Mouse (Mus musculus) heart, embryonic 10.5 days (tissue): Measurements from ENCODE around the gene Ppat. TPM values are rescaled to one million over a fixed set of nuclear protein-coding genes. Genes with fewer than 3 reads are reported as not detected.

ENCODE experiments used
- DNase-seq: peaks from one replicate; pipeline ENCODE4 v3.0.0-alpha.2; 2017; ENCODE audit warnings: low spot score
- H3K27ac ChIP-seq: fragments of 300-500 bp; sonication (generic); 2 replicates; pipeline ENCODE4 v1.5.1; 2016; ENCODE audit warnings: mild to moderate bottlenecking
- H3K27me3 ChIP-seq: fragments of 300-500 bp; sonication (generic); 2 replicates; pipeline ENCODE4 v1.6.1; 2016; ENCODE audit warnings: mild to moderate bottlenecking; ENCODE audit not compliant: poor library complexity, insufficient read depth, severe bottlenecking
- H3K36me3 ChIP-seq: fragments of 300-500 bp; sonication (generic); 2 replicates; pipeline ENCODE4 v1.6.1; 2016; ENCODE audit warnings: mild to moderate bottlenecking, moderate library complexity
- H3K4me1 ChIP-seq: fragments of 300-500 bp; sonication (generic); 2 replicates; pipeline ENCODE4 v1.6.1; 2016; ENCODE audit warnings: mild to moderate bottlenecking
- H3K4me3 ChIP-seq: fragments of 300-500 bp; sonication (generic); 2 replicates; pipeline ENCODE4 v1.5.1; 2016; ENCODE audit warnings: mild to moderate bottlenecking, moderate library complexity
- H3K9me3 ChIP-seq: fragments of 300-500 bp; sonication (generic); 2 replicates; pipeline ENCODE4 v1.6.1; 2016; ENCODE audit warnings: mild to moderate bottlenecking, moderate library complexity
- WGBS: fragments of 180-500 bp; shearing (Covaris S2); methylation state at CpG from one replicate; pipeline ENCODE4 v1.1.7; 2016; 5-methylcytosine and 5-hydroxymethylcytosine counted together
- polyA plus RNA-seq: library from polyadenylated mRNA; unstranded; fragments of >200 nt; fragmentation: Nextera tagmentation; extraction: Ambion mirVana; gene quantifications from 2 replicates; pipeline ENCODE4 v1.2.1, GENCODE M21; 2016

Ppat gene
- polyA plus RNA-seq, 1 experiment from 2014 or later: 54.9 TPM

DNA sequence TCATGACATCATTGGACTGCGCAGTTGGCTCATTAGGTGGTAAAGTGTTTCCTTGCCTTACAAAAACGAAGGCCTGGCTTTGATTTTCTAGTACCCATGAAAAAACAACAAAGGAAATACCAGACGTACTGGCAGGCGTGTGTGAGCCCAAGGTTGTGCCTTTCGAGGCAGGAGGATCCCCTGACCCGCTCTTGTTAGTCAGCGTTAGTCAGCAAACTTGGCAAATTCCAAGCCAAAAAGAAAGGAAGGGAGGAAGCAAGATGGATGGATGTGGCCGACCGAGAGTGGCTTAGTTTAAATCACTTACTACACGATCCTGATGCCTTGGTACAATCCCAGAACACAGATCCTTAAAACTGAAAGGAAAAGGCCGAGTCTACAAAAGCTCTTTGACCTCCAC, 11.2 kb upstream of the Ppat start:
- no peaks in the 10 kb centered on the region for H3K9me3 ChIP-seq
- 84% methylated on average over 11 of the region's 11 CpGs for WGBS
- DNase-seq: no peak
- no peaks in the 10 kb centered on the region for H3K4me1 ChIP-seq
- H3K27me3 ChIP-seq: no peaks in the 10 kb centered on the region
- H3K27ac ChIP-seq: no peak overlapping the region
- H3K4me3 ChIP-seq: no peak overlapping the region
- H3K36me3 ChIP-seq: peaks cover 94% of the 10 kb centered on the region

DNA sequence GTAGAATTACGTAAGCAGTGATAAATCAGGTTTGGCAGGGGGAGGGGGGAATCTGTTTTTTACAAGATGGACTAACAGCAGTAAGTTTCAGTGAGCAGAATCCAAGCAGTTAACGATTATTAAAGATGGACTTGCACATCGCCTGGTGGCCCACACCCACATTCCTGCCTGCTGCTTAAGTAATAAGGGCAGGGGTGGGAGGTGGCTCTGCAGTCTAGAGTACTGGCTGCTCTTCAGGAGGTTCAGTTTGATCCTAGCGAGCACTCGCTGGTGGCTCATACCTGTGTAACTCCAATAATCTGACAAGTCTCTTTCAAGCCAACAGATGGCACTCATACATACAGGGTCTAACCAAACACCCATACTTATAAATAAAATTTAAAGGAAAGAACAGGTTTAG, 8.2 kb upstream of the Ppat start:
- Histone ChIP-seq H3K27ac (no peak overlapping the region), H3K4me1 (peaks cover 7% of the 10 kb centered on the region; the same call in 1 of the 2 replicates), H3K36me3 (peaks cover 93% of the 10 kb centered on the region), H3K27me3 (no peaks in the 10 kb centered on the region), H3K4me3 (no peak overlapping the region), H3K9me3 (no peaks in the 10 kb centered on the region)
- WGBS: 87% methylated on average over 5 of the region's 5 CpGs
- no peak for DNase-seq

DNA sequence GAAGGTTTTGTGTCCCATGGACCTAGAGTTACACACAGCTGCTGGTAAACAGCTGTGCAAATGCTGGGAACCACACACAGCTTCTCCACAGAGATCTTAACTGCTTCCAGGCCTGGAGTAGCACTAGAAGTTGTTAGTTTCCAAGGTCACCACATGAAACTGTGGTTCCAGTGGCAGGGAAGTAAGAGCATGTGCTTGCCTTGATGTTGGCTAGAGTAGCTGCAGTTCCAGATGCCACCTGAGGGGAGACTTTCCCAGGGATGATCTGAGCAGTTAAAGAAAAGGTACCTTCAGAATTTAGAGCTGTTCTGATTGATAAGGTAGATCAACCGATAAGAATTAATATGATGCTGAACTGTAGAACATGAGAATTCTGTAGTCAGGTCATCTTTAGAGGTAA, 6.6 kb upstream of the Ppat start:
- peaks cover 83% of the 10 kb centered on the region for H3K36me3 ChIP-seq
- 88% methylated on average over 1 of the region's 1 CpGs for WGBS
- no peak overlapping the region for H3K27ac ChIP-seq

DNA sequence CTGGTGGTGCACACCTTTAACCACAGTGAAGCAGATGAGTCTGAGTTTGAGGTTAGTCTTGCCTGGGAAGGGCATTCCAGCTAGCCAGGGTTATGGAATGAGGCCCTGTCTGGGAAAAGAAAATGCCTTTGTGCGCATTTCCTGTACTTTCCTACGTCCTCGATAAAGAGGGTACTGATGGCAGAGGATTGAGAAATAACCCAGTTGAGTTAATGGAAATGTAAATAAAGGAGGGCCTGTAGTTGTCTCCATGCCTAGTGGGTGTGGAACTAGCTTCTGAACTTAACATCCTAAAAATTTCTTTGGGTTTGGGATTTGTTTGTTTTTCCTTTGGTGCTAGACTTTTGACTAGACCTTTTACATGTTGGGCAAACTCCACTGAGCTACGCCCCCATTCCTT, 4.1 kb upstream of the Ppat start:
- H3K4me1 ChIP-seq: peaks cover 18% of the 10 kb centered on the region
- H3K36me3 ChIP-seq: peaks cover 59% of the 10 kb centered on the region
- H3K27me3 ChIP-seq: no peaks in the 10 kb centered on the region
- WGBS: 71% methylated on average over 4 of the region's 4 CpGs
- H3K27ac ChIP-seq: peak overlapping the region; percentile 29; the same call in 1 of the 2 replicates
- H3K9me3 ChIP-seq: no peaks in the 10 kb centered on the region
- DNase-seq: no peak
- H3K4me3 ChIP-seq: no peak overlapping the region

More for the DNA sequence above, 6.6 kb upstream of the Ppat start:
- DNase-seq: no peak
- Histone ChIP-seq H3K9me3 (no peaks in the 10 kb centered on the region), H3K4me3 (no peak overlapping the region), H3K4me1 (peaks cover 13% of the 10 kb centered on the region; the same call in 1 of the 2 replicates), H3K27me3 (no peaks in the 10 kb centered on the region)

DNA sequence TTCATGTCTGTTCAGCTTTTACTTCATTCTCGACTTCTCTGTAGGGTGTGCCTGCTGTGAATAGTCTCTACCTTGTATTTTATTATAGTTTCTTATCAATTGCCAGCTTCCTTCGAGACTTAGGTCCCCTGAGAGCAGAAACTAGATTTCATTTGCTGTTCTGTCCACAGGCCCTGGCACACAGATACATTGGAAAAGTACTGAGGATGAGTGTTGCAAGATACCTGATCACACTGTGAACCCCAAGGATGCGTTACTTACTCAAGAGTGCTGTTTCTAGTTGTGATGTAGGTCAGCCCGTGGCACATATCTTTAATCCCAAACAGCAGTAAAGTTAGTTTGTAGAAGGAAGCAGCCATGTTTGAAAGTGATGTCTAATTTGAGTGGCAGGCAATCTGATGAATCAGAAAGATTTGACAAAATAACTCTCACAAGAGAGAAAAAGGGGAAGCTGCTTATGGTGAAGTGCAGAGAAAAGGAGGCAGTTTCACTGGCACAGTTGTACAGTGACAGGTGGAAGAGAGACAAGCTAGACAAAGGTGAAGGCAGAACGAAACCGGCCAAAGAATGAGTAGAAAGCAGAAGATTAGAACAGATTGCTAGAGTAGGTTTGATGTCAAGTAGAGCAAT, 3.0 kb upstream of the Ppat start:
- Histone ChIP-seq H3K4me3 (no peak overlapping the region), H3K27me3 (no peaks in the 10 kb centered on the region), H3K27ac (no peak overlapping the region; the same call in none of the 2 replicates), H3K36me3 (peaks cover 50% of the 10 kb centered on the region), H3K9me3 (no peaks in the 10 kb centered on the region), H3K4me1 (peaks cover 18% of the 10 kb centered on the region)
- WGBS: 80% methylated on average over 6 of the region's 6 CpGs
- DNase-seq: no peak

DNA sequence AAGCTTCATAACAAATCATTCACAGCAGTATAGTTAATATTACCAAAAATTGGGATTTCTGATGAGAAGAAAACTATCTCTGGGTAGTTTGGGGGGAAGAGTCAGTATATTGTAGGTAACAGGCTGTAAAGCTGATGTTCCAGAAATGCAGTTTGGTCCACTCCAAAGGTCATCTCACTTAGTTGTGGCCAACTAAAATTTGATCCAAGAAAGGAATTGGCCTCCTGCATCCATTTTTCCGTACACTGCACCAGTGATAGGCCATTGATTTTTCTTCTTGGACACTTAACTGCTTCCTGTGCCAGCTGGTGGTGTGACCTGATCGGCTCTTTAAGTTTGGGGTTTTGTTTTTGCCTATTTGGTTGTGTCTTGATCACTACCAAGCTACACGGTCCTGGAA, 2.4 kb upstream of the Ppat start:
- Histone ChIP-seq H3K4me1 (peaks cover 21% of the 10 kb centered on the region), H3K4me3 (no peak overlapping the region), H3K27ac (no peak overlapping the region; the same call in 1 of the 2 replicates), H3K9me3 (no peaks in the 10 kb centered on the region), H3K27me3 (no peaks in the 10 kb centered on the region), H3K36me3 (peaks cover 48% of the 10 kb centered on the region)
- DNase-seq: no peak
- 85% methylated on average over 3 of the region's 3 CpGs for WGBS

DNA sequence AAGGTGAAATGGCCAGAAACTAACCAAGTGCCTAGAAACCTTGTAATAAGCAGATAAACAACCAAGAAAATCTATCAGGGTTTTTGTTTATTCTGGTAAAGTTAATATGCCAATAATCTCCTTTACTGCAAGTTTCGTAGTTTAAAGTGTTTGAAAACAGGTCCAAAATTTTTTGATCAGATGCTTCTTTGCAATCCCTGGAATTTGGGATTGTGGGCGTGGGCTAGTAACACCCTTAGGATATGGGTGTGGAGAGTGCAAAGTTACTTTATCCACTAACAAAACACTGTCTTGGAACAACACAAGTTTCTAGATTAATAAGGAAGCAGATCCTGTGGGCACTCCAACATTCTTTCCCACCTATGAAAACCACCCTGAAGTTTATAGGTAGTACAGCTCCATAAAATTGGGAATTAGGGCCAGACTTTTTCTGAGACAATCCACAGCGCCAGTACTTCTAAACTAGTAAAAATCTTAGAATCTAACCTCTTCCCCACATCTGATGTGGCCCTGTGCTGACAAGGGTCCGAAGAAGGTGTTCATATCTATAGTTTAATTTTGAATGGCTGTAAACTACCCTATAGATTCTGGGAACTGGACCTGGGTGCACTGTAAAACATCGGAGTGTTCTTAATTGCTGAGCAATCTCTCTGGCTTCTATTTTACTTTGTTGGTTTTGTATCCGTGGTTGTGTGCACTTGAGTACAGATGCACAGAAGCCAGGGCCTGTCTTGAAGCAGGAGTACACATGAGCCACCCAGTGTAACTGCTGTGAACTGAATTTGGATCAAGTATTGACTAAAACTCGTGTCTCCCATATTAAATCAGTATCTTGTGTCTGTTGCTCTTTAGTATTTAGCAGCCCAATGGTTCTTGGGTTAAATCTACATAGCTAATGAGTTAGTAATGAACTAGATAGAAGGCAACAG, 998 bp upstream of the Ppat start:
- Histone ChIP-seq H3K9me3 (no peaks in the 10 kb centered on the region), H3K36me3 (peaks cover 38% of the 10 kb centered on the region), H3K4me1 (peaks cover 35% of the 10 kb centered on the region), H3K27ac (peak overlapping the region; percentile 93), H3K4me3 (peak overlapping the region; percentile 74), H3K27me3 (no peaks in the 10 kb centered on the region)
- 18% methylated on average over 7 of the region's 7 CpGs for WGBS
- DNase-seq: no peak

DNA sequence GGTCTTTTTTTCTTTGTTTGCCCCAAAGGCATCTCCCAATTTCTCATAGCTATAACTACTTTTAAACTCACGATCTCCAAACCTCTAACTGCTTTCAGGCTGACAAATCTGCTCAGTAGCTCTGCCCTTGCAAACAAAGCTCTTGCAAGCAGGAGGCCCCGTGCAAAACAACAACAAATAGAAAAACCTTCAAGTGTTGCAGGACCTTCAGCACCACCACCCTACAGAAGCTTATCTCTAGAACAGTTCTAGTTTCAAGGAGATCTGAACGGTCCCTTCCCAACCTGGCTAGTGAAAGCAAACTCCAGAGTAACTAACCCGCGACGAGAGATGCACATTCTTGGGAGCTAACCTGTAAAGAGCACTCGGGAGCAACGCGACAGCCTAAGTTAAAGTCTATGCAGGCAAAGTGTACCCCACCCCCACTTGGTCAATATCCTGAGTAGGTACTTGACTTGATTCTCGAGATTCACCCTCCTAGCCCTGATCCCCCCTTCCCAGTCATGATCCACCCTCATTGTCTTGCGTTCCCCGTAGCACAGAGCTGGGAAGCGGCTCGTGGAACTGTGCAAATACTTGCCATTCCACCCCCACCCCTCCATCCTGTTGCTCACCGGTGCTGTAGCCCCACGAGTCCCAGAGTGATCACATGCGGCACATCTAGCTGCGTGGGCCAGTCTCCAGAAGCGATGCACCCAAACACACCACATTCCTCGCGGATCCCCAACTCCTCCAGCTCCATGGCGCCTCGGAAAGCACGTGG, 854 bp downstream of the Ppat start:
- Histone ChIP-seq H3K27ac (peak overlapping the region; percentile 93), H3K36me3 (peaks cover 23% of the 10 kb centered on the region), H3K27me3 (no peaks in the 10 kb centered on the region), H3K4me3 (peak overlapping the region; percentile 74), H3K4me1 (peaks cover 51% of the 10 kb centered on the region), H3K9me3 (no peaks in the 10 kb centered on the region)
- under 1% methylated on average over 24 of the region's 24 CpGs for WGBS
- DNase-seq: peak; percentile 78

DNA sequence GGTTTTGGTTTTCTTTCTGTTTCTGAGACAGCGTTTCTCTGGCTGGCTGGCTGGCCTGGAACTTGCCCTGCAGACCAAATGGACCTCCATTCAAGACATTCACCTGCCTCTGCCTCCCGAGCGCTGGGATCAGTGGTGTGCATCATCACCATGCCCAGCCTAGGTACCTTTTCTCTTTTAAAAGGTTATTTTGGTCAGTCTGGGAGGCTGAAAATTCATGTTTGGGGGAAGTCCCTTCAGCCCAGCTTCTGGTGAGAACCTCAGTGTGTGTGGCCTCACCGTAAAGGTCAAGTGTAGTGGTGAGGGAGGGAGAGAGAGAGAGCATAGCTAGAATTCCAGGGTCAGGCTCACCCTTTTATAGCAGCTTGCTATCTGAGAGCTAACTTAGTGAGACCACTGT, 3.6 kb downstream of the Ppat start:
- peak overlapping the region; percentile 59 for H3K27ac ChIP-seq
- DNase-seq: no peak
- H3K4me1 ChIP-seq: peaks cover 39% of the 10 kb centered on the region
- peak overlapping the region; percentile 22 for H3K4me3 ChIP-seq
- H3K9me3 ChIP-seq: no peaks in the 10 kb centered on the region
- WGBS: 67% methylated on average over 4 of the region's 4 CpGs
- peaks cover 11% of the 10 kb centered on the region for H3K36me3 ChIP-seq
- no peaks in the 10 kb centered on the region for H3K27me3 ChIP-seq

DNA sequence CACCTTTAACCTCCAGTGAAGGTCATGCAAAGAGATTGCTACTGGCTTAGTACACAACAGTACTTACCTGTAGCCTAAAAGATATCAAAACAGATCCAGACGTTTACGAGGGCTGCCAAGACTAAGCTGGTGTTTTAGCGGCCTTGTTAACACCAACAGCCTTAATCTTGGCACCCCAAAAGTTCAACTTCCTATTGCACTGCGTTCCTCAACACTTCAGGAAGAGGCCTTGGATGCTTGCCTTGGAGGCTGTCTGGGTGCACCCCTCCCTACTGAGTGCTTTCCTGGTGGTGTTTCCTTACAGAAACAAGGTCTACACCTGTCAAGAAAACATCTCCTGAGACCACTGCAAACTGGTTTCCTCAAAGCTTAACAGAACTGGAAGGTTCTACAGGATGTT, 4.2 kb downstream of the Ppat start:
- H3K27me3 ChIP-seq: no peaks in the 10 kb centered on the region
- peak overlapping the region; percentile 59 for H3K27ac ChIP-seq
- H3K9me3 ChIP-seq: no peaks in the 10 kb centered on the region
- peaks cover 35% of the 10 kb centered on the region for H3K4me1 ChIP-seq
- peaks cover 13% of the 10 kb centered on the region for H3K36me3 ChIP-seq
- H3K4me3 ChIP-seq: no peak overlapping the region; the same call in 1 of the 2 replicates
- WGBS: 75% methylated on average over 4 of the region's 4 CpGs
- DNase-seq: no peak

DNA sequence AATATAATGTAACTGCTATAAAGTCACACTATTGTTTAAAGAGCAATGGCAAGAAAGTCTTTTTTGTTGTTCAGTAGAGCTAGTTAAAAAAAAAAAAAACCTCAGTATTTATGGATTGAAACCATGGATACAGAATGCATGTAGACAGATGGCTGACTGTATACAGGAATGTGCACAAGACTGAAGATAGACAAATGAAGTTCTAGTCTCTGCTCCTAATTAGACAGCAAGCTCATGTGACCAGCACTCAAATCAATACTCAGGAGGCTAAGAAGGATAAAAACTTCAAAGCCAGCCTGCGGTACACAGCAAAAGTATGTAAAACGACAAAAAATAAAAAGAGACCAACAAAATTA, 5.7 kb downstream of the Ppat start:
- Histone ChIP-seq H3K9me3 (no peaks in the 10 kb centered on the region), H3K27me3 (no peaks in the 10 kb centered on the region), H3K36me3 (peaks cover 15% of the 10 kb centered on the region), H3K4me1 (peaks cover 35% of the 10 kb centered on the region), H3K27ac (no peak overlapping the region), H3K4me3 (no peak overlapping the region)
- no peak for DNase-seq
- WGBS: 88% methylated on average over 2 of the region's 2 CpGs

DNA sequence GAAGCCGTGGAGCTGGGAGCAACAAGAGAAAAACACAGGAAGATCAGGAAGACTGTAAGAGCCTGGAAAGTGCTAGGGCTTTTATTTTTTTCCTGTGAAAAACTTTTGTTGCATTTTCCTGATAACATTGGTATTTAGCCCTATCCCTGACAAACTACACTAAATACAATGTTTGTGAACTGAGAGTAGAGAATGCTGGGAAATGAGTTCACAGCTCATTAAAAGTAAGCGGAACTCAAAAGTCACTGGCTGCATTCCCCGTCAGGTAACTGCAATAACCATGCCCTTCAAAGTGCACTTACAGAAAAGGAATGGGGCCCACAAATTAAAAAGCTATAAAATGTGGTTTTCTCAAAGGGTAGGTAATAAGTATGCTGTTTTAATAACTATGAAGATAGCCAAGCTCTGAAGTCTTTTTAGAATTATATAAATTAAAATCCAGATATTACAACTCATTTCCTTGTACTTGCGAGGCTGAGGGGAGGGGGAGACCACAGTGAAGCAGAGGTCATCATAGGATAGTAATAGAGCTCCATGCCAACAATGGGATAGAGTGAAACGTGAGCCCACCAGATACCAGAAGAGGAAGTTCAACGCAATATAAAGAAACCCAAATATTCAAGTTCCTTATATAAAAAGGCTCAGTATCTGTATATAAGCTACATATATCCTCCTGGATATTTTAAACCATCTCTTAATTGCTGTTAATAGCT, 6.3 kb downstream of the Ppat start:
- H3K4me1 ChIP-seq: peaks cover 35% of the 10 kb centered on the region

More for the DNA sequence above, 6.3 kb downstream of the Ppat start:
- WGBS: 76% methylated on average over 6 of the region's 6 CpGs
- DNase-seq: no peak
- Histone ChIP-seq H3K27me3 (no peaks in the 10 kb centered on the region), H3K4me3 (no peak overlapping the region), H3K36me3 (peaks cover 18% of the 10 kb centered on the region), H3K27ac (no peak overlapping the region), H3K9me3 (no peaks in the 10 kb centered on the region)
